Mouse (Mus musculus) central nervous system, embryonic 18 days (tissue): ENCODE data around the gene Krtap15. TPM values are rescaled to one million over a fixed set of nuclear protein-coding genes. Genes with fewer than 3 reads are reported as not detected.

Experiments used
- polyA plus RNA-seq: library from polyadenylated mRNA; depleted of rRNA; stranded (reverse); fragments of >200 nt; gene quantifications from 2 replicates; pipeline ENCODE4 v1.2.3, GENCODE M21; 2012; rRNA removed

Gene Krtap15
- polyA plus RNA-seq, result not detected in 2 replicates

GRCm38 (mm10) chr16:88820066-88820465, at the start of gene Krtap15:
Gene Krtap15, plus strand, starts transcription at chr16:88820215.

DNA sequence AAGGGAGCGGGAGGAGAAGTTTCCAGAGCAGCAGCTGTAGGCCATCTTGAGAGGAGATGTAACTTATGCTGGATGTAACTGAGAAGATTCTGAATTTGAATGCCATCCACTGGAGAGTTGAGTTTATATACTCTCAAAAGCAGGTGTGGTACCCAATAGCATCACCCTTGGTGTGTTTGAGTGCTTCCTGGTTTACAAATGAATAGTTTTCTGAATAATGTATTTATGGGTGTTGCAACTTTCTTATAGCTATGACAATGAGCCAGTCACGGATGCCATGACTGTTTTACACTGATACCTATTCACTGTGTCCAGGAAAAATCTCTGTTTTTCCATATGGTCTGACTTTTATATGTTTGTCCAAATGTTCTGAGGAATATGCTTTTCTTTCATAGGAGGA, 45.9 kb upstream of the Krtap15 start, which contains the start of gene 2310057N15Rik:
Gene 2310057N15Rik, minus strand, starts transcription at position 101 of the 400 bp plus-strand sequence.

GRCm38 (mm10) chr16:88777596-88777995, 42.4 kb upstream of the Krtap15 start, which contains the start of gene Gm5965:
Gene Gm5965, plus strand, starts transcription at chr16:88777896.

GRCm38 (mm10) chr16:88811827-88812226, 8.2 kb upstream of the Krtap15 start, which contains the start of gene Gm20741:
Gene Gm20741, minus strand, starts transcription at chr16:88812220.

GRCm38 (mm10) chr16:88826095-88826652, 6.2 kb downstream of the Krtap15 start, which contains the start of gene Krtap14:
Gene Krtap14, minus strand, starts transcription at chr16:88826145.

DNA sequence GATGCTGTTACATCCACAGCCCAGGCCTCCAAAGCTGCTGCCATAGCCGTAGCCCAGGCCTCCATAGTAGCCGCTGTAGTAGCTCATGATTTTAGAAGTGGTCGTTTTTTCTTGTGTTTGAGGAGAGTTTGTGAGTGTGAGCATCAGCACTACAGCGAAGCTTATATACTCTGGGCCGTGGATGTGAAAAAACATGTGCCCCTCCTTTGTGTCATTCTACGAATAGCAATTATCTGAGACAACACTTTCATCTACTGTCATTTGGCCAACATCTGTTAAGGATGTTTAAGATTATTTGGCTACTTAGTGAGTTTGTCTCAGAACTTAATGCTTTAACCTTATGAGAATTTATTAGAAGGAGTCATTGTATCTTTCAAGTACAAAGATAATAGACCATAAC, 49.3 kb downstream of the Krtap15 start, which contains the start of gene Krtap19-1:
Gene Krtap19-1, minus strand, starts transcription at position 101 of the 400 bp plus-strand sequence.

DNA sequence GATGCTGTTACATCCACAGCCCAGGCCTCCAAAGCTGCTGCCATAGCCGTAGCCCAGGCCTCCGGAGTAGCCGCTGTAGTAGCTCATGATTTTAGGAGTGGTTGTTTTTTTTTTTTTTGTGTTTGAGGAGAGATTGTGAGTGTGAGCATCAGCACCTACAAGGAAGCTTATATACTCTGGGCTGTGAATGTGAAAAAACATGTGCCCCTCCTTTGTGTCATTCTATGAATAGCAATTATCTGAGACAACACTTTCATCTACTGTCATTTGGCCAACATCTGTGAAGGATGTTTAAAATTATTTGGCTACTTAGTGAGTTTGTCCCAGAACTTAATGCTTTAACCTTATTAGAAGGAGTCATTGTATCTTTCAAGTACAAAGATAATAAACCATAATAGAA, 54.2 kb downstream of the Krtap15 start, which contains the start of gene Krtap19-2:
Gene Krtap19-2, minus strand, starts transcription at position 101 of the 400 bp plus-strand sequence.

DNA sequence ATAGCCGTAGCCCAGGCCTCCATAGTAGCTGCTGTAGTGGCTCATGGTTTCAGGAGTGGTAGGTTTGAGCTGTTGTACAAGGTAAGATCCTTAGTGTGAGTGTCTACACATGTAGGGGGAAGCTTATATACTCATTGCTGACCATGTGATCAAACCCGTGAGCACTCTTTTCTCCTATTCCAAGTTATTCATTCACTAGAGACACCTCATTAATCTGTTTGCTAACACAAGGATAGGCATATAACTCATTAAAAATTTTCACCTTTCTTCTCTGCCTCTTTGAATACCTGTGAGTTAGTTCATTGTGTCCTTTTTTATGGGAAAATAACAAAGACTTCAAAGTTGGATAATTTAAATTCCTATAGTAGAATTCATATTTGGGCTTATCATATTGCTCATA, 57.9 kb downstream of the Krtap15 start, which contains the start of gene Krtap19-3:
Gene Krtap19-3, minus strand, starts transcription at position 101 of the 400 bp plus-strand sequence.

Other genes with a start within 250 kb of the Krtap15 start
- gene Krtap24-1, start 207.9 kb upstream of the Krtap15 start, polyA plus RNA-seq, result not detected in 2 replicates
- not detected in 2 replicates for gene 2310079G19Rik, start 192.5 kb upstream of the Krtap15 start, polyA plus RNA-seq
- gene Krtap26-1, start 172.4 kb upstream of the Krtap15 start, polyA plus RNA-seq, result not detected in 2 replicates
- gene Krtap27-1, start 148.5 kb upstream of the Krtap15 start, polyA plus RNA-seq, result not detected in 2 replicates
- not detected in 2 replicates for gene 2310061N02Rik, start 112.3 kb upstream of the Krtap15 start, polyA plus RNA-seq
- not detected in 2 replicates for gene Krtap13-1, start 91.4 kb upstream of the Krtap15 start, polyA plus RNA-seq
- gene Krtap13, start 68.6 kb upstream of the Krtap15 start, polyA plus RNA-seq, result not detected in 2 replicates
- gene 2310034C09Rik, start 61.4 kb upstream of the Krtap15 start, polyA plus RNA-seq, result not detected in 2 replicates
- gene 2310057N15Rik, start 46.0 kb upstream of the Krtap15 start, polyA plus RNA-seq, result not detected in 2 replicates
- not detected in 2 replicates for gene Gm5965, start 42.3 kb upstream of the Krtap15 start, polyA plus RNA-seq
- gene Gm20741, start 8.0 kb upstream of the Krtap15 start, polyA plus RNA-seq, result not detected in 2 replicates
- gene Krtap14, start 5.9 kb downstream of the Krtap15 start, polyA plus RNA-seq, result not detected in 2 replicates
- not detected in 2 replicates for gene Krtap19-1, start 49.2 kb downstream of the Krtap15 start, polyA plus RNA-seq
- not detected in 2 replicates for gene Krtap19-2, start 54.1 kb downstream of the Krtap15 start, polyA plus RNA-seq
- not detected in 2 replicates for gene Krtap19-3, start 57.8 kb downstream of the Krtap15 start, polyA plus RNA-seq
- not detected in 2 replicates for gene Krtap19-4, start 64.9 kb downstream of the Krtap15 start, polyA plus RNA-seq
- not detected in 2 replicates for gene Krtap19-5, start 76.2 kb downstream of the Krtap15 start, polyA plus RNA-seq
- gene Krtap19-9b, start 112.0 kb downstream of the Krtap15 start, polyA plus RNA-seq, result not detected in 2 replicates
- gene Krtap16-3, start 142.7 kb downstream of the Krtap15 start, polyA plus RNA-seq, result not detected in 2 replicates
- gene Krtap22-2, start 190.5 kb downstream of the Krtap15 start, polyA plus RNA-seq, result not detected in 2 replicates
- not detected in 2 replicates for gene Gm10229, start 195.1 kb downstream of the Krtap15 start, polyA plus RNA-seq
- not detected in 2 replicates for gene Krtap6-1, start 211.5 kb downstream of the Krtap15 start, polyA plus RNA-seq
- gene Gm10228, start 221.3 kb downstream of the Krtap15 start, polyA plus RNA-seq, result not detected in 2 replicates
- not detected in 2 replicates for gene Krtap6-5, start 227.7 kb downstream of the Krtap15 start, polyA plus RNA-seq
- not detected in 2 replicates for gene 1110025L11Rik, start 243.8 kb downstream of the Krtap15 start, polyA plus RNA-seq